Mouse (Mus musculus): Measurements from ENCODE around the gene Zfp536. TPM values are rescaled to one million over a fixed set of nuclear protein-coding genes. Genes with fewer than 3 reads are reported as not detected.

Gene Zfp536
- total RNA-seq, 2 experiments from 2014 or later = 0.13 to 0.33 TPM

- no peak for ATAC-seq (ENCODE audit: poor library complexity, severe bottlenecking)
These were observed 213.6 kb downstream of the Zfp536 start for GRCm38 (mm10) chr7:37559851-37560250.

DNA sequence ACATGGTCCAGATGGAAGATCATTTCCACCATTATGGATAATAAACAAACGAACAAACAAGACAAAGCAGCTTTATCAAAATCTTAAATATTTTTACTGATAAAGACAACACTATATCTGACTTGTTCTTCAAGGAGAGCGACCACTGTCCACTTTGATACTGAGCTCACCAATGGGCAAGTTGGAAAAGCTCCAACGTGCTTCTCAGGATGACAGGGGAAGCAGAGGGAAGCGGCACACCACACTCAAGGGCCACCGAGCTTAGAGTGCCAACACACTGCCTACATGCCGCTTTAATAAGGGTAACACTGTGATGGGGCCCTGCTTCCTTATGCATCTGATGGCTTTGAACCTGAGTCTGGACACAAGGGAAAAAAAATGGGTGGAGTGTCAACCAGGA lies 214.1 kb downstream of the Zfp536 start:
- ATAC-seq (ENCODE audit: poor library complexity, severe bottlenecking) = no peak

GRCm38 (mm10) chr7:37556811-37557210 lies 216.6 kb downstream of the Zfp536 start:
- ATAC-seq (ENCODE audit: poor library complexity, severe bottlenecking) = no peak

DNA sequence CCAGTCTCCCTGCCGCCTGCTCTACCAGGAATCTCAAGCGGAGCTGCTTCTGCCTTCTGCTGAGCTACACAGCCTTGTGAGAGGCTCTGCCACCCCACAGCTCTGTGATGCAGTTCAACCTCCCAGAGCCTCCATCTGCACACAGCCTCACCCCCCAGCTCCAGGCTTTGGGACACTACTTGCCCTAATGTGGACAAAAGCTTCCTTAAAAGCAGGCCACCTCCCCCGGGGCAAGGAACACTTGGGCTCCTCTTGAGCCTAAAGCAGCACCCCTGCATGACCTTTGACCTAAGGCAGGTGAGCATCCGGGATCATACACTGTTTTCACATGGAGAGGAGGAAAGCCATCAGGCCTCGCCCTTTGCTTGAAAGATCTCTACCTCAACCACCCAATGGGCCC lies 219.0 kb downstream of the Zfp536 start:
- no peak for ATAC-seq (ENCODE audit: poor library complexity, severe bottlenecking)

- ATAC-seq (ENCODE audit: poor library complexity, severe bottlenecking) = no peak
These were observed 219.8 kb downstream of the Zfp536 start for GRCm38 (mm10) chr7:37553646-37554045.

DNA sequence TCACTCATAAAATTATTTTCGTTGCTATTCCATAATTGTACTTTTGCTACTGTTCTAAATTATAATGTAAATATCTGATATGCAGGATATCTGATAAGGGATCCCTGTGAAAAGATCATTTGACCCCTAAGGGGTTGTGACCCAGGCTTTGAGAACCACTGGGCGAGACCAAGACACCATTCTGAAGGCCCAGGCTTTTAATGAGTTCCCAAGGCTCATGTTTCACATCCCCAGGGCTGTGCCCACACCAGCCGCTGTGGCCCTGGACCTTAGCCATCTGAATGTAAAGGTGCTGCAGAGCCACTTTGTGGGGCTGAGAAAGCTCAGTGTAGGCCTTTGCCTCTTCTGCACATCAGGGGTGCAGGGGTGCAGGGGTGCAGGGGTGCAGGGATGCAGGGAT lies 221.1 kb downstream of the Zfp536 start:
- no peak for ATAC-seq (ENCODE audit: poor library complexity, severe bottlenecking)

DNA sequence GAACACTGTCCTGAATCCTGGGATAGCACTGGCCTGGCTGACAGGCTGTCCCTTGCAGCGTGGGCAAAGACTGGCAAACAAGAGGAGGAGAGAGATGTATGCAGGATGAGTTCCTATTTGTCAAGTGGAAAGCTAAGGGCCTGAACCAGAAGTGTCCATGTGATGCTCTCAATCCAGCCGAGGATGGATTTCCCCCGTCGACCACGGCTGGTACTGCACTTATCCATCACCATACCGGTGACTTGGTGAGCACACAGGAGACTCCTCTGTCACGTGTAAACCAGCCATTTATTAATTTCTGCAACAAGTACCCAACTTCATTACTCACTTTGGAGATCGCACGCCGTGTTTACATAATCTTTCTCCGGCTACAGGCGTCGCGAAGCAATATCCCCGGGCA lies 224.6 kb downstream of the Zfp536 start:
- ATAC-seq (ENCODE audit: poor library complexity, severe bottlenecking) = no peak

GRCm38 (mm10) chr7:37544011-37544410 lies 229.4 kb downstream of the Zfp536 start:
- ATAC-seq (ENCODE audit: poor library complexity, severe bottlenecking) = no peak

GRCm38 (mm10) chr7:37542951-37543350 lies 230.5 kb downstream of the Zfp536 start:
- ATAC-seq (ENCODE audit: poor library complexity, severe bottlenecking) = no peak

DNA sequence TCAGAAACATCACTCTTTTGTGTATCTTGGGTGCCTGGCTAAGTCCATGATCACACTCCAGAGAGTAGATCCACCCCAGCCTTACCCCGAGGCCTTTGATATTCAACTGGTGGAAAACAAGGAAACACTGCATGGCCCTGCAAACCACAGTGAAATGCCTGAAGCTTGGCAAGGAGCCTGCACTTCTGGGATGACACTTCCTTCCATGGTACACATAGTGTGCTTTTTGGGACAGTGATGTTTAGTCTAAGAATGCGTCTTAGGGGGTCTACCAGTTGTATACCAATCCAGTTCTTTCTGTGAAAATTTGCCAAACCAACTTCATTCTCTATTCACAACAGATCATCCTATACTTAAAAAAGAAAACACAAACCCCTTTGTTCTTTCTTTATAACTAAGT lies 242.3 kb downstream of the Zfp536 start:
- ATAC-seq (ENCODE audit: poor library complexity, severe bottlenecking) = no peak

DNA sequence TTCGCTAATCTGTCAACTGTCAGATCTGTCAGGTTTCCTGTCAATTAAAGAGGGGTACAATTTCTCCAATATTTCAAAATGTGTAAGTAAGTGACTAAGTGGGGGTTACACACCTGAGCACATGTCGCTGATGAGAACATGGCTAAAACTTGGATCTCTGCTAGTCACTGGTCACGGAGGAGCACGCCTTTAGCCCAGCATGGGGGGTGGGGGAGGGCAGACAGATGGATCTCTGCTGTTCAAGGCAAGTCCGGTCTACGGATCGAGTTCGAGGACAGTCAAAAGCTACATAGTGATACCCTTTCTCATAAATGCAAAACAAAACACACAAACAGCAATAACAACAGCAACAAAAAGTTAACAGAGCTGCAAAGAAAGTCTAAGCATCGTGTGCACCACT lies 245.1 kb downstream of the Zfp536 start:
- ATAC-seq (ENCODE audit: poor library complexity, severe bottlenecking) = no peak

DNA sequence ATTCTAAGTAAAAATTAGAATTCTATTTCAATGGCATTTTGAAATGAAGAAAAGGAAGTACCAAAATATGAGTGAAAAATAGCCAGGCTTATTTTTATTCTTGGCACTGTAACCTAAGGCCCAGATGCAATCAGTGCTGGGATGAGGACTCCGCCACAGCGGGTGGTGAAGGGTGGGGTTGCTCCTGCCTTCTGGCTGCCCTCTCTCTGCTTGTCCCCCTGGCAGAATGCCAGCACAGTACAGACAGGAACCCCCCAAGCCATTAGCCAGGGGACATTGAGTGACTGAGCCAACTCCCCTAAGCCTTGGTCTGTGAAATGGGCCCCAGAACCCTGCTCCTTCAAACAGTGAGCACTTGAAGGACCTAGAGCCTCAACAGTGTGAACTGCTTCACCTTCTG lies 245.6 kb downstream of the Zfp536 start:
- ATAC-seq (ENCODE audit: poor library complexity, severe bottlenecking) = no peak

- ATAC-seq (ENCODE audit: poor library complexity, severe bottlenecking) = no peak
These were observed 252.0 kb downstream of the Zfp536 start for GRCm38 (mm10) chr7:37521407-37521806.

DNA sequence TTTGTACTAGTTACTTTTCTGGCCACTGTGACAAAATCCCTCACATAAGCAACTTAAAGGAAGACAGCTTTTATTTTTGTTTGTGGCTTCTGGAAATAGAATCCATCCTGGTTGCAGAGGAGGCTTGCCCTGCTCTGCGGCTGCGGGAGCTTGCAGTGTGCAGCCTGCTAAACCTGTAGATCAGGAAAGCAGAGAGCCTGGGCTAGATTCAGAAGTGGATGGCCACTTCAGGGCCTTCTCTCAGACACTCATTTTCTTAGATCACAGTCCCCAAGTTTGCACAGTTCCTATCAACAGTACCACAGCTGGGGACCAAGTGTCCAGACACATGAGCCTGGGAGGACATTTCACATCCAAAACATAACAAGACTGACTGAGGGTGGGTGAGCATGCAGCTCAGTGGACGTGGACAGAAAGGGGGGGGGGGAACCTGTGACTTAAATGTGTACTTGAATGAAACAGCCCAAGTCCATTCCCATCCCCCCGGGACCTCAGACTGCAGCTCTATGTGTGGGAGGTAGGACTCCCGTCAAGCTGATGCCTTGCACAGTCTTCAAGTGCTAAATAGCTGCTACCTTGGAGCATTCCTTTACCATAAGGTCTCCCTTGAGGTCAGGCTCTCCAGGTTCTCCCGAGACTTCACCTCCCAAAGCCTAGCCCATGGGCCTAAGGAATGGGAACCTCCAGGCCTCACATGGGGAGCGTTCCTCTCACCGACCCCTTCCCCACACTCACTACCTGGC lies 262.3 kb downstream of the Zfp536 start:
- ATAC-seq (ENCODE audit: poor library complexity, severe bottlenecking) = no peak

DNA sequence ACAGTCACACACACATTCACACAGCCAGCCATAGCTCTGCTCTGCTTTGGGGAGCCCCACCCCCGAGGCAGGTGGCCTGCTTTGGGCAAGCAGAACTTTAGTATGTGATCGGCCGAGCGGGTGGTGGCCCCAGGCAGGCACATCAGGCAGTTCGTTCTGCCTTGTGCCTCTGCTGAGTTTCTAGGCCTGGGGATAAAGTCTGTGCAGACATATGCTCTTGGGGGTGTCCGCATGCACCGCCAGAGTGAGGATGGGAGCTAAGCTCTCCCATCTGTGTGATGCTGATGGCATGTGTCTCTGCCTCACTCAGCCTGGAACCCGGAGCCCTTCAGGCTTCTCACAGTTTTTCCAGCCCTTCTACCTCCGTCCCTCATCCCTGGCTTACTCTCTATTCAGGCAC lies 263.7 kb downstream of the Zfp536 start:
- ATAC-seq (ENCODE audit: poor library complexity, severe bottlenecking) = no peak

DNA sequence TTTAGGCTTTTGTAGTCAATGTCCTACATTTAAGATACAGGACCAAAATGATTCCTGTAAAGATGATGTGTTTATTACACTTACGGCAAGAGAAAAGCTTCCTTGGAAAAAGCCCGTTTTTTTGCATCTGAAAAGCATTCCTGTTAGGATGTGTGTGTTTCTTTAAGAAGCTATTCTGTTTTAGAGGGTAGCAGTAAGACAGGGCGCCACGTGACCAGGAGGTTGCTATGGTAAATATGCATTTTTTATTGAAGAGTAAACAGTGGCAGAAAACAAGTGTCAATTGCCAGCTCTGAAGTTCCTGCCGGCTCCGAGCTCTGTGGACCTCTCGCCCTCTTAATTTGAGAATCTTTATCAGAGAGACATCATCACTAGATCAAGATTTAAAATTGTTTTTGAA lies 267.9 kb downstream of the Zfp536 start:
- ATAC-seq (ENCODE audit: poor library complexity, severe bottlenecking) = no peak

DNA sequence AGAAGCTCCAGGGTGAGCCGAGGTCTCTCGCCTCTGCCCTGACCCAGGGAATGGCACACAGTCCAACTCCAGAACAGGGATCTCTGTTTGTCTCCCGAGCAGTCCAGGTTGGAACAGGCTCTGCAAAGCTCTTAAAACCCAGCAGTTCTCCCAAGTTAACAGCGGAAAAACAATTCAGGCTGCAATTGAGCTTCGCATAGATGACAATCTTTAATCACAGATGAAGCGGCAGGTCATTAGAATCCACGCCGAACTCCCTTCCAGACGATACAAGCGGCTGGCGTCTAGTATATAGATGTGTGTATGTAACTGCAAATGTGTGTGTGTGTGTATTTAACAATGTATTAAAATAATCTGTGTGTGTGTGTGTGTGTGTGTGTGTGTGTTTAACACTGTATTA lies 268.3 kb downstream of the Zfp536 start:
- ATAC-seq (ENCODE audit: poor library complexity, severe bottlenecking) = no peak

GRCm38 (mm10) chr7:37498881-37499280 lies 274.6 kb downstream of the Zfp536 start:
- no peak for ATAC-seq (ENCODE audit: poor library complexity, severe bottlenecking)

DNA sequence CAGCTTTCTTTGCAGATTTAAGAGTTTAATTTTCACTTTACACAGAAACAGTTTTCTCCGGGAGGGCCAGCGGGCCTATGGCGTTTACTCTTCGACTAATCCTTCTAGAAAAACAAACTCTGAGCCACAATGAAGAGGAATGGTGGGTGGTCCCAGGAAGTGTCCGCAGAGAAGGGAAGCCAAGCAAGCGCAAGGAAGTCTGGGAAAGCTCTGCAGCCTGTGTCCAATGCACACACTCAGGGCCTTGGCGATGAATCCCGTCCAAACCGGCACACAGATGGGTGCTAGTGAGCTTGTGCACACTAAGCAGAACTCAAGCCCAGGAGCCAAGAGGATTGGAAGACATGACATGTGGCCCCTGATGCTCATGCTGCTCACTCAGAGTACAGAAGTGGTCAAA lies 276.9 kb downstream of the Zfp536 start:
- ATAC-seq (ENCODE audit: poor library complexity, severe bottlenecking) = no peak

GRCm38 (mm10) chr7:37490312-37490711 lies 283.1 kb downstream of the Zfp536 start:
- ATAC-seq (ENCODE audit: poor library complexity, severe bottlenecking) = peak; percentile 86

DNA sequence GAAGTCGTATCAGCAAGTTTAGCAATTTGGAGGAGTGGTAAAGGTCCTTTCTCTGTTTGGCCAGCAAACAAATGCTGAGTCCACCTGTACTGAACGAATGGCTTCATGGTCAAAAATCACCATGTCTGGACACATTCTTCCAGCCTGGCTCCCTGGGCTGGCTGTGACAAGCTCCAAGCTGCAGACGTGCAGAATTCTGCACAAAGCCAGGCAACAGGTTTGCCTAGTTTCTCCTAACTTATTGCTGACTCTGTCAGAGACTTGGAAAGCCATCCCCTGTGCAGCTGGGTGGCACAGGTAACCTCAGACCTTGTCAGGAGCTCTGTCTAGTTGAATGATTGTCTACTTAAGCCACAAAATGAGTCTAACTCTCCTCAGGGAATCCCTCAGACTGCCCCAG lies 288.5 kb downstream of the Zfp536 start:
- no peak for ATAC-seq (ENCODE audit: poor library complexity, severe bottlenecking)

- no peak for ATAC-seq (ENCODE audit: poor library complexity, severe bottlenecking)
These were observed 290.9 kb downstream of the Zfp536 start for GRCm38 (mm10) chr7:37482564-37482963.

GRCm38 (mm10) chr7:37481165-37481564 lies 292.3 kb downstream of the Zfp536 start:
- ATAC-seq (ENCODE audit: poor library complexity, severe bottlenecking) = no peak

Data from megakaryocyte, adult 5-6 weeks (primary cell).